Comparison of ENCODE assay signal across 9 mouse cellular contexts in genomic region chr19:32754188-32755000, GRCm38 (mm10). TPM values are rescaled to one million over a fixed set of nuclear protein-coding genes. Genes with fewer than 3 reads are reported as not detected.
DNase-seq lines count a peak whose midpoint lies in the region; ATAC-seq and TF ChIP-seq lines count a peak whose summit lies in the region.
"Had no signal": no experiment of that assay in that cellular context is flagged by ENCODE, and none has a peak within 500 bp of the region (broad histone marks: within the 10 kb centered on the region; RNA-seq: fewer than 3 reads in every experiment).

No protein-coding gene starts in this region.

- H3K4me3 ChIP-seq in embryonic facial prominence, embryonic 13.5 days: no peak overlapping the region
- H3K4me3 ChIP-seq in liver, postnatal 0 days (ENCODE audit: low read depth, low read length): no peak overlapping the region

- peak; percentile 16 for DNase-seq in CD4-positive, CD25-positive, alpha-beta regulatory T cell, adult 2 months (ENCODE audit: low read depth, low spot score)
- DNase-seq in A20 (ENCODE audit: low read depth, low spot score): peak; percentile 93
- DNase-seq in liver, postnatal 0 days: peak; percentile 39
- DNase-seq in thymus, postnatal 0 days (ENCODE audit: low spot score): peak; percentile 85
- no peak for DNase-seq in gastrocnemius, postnatal 25 days
- DNase-seq in right cerebral cortex, postnatal 36 days (ENCODE audit: low spot score in 2 of 2): no peak

- no peak overlapping the region for H3K27ac ChIP-seq in embryonic facial prominence, embryonic 13.5 days
- H3K27ac ChIP-seq in liver, postnatal 0 days (ENCODE audit: low read depth): peak overlapping the region; percentile 97

- peak overlapping the region; percentile 91 for H3K4me2 ChIP-seq in embryonic facial prominence, embryonic 13.5 days
- peak overlapping the region; percentile 100 for H3K4me2 ChIP-seq in liver, postnatal 0 days (ENCODE audit: low read depth, low read length)

- TF ChIP-seq EP300 in liver, postnatal 0 days (IDR thresholded peaks at IDR 0.05; ENCODE audit: low read depth): no peak

- H3K27me3 ChIP-seq in embryonic facial prominence, embryonic 13.5 days: peaks cover 23% of the 10 kb centered on the region
- no peaks in the 10 kb centered on the region for H3K27me3 ChIP-seq in liver, postnatal 0 days (ENCODE audit: insufficient read depth, low read length)

- no peak for ATAC-seq in CD4-positive, CD25-positive, alpha-beta regulatory T cell, adult 4 months
- no peak for ATAC-seq in embryonic facial prominence, embryonic 13.5 days (ENCODE audit: insufficient number of reproducible peaks, insufficient read depth, low FRiP score, low TSS enrichment, low read depth)
- ATAC-seq in liver, postnatal 0 days: no peak

- H3K9me3 ChIP-seq in embryonic facial prominence, embryonic 13.5 days: no peaks in the 10 kb centered on the region
- H3K9me3 ChIP-seq in liver, postnatal 0 days (ENCODE audit: low read length): no peaks in the 10 kb centered on the region
- H3K9me3 ChIP-seq: lung, embryonic 15.5 days had no signal

- H3K9ac ChIP-seq in embryonic facial prominence, embryonic 13.5 days: no peak overlapping the region
- no peak overlapping the region for H3K9ac ChIP-seq in liver, postnatal 0 days (replicated peaks)

- no peak for TF ChIP-seq CTCF in liver, postnatal 0 days (IDR thresholded peaks at IDR 0.05; ENCODE audit: low read depth)

- no peaks in the 10 kb centered on the region for H3K36me3 ChIP-seq in embryonic facial prominence, embryonic 13.5 days
- H3K36me3 ChIP-seq in liver, postnatal 0 days (replicated peaks; ENCODE audit: insufficient read depth, low read length): no peaks in the 10 kb centered on the region
- H3K36me3 ChIP-seq: lung, embryonic 15.5 days had no signal

- WGBS in embryonic facial prominence, embryonic 13.5 days: 15% methylated on average over 15 of the region's 15 CpGs
- WGBS in liver, postnatal 0 days (ENCODE audit: insufficient replicate concordance): 41% methylated on average over 15 of the region's 15 CpGs

- H3K4me1 ChIP-seq in embryonic facial prominence, embryonic 13.5 days: peaks cover 9% of the 10 kb centered on the region
- peaks cover 14% of the 10 kb centered on the region for H3K4me1 ChIP-seq in liver, postnatal 0 days (ENCODE audit: insufficient read depth)

RNA-seq across cellular contexts. Expression of gene Pten, which starts 2.9 kb away (rescaled TPM):
- polyA plus RNA-seq in CD4-positive, CD25-positive, alpha-beta regulatory T cell, adult 4 months (2017; shearing (Covaris generic)): 10 to 100 TPM; 12.8 to 17.3 TPM
- 12.9 and 14.7 TPM in 2 replicates for polyA plus RNA-seq in embryonic facial prominence, embryonic 13.5 days (2015; fragmentation: Nextera tagmentation; extraction: Ambion mirVana)
- 5.1 and 5.9 TPM in 2 replicates for polyA plus RNA-seq in liver, postnatal 0 days (2015; fragmentation: Nextera tagmentation; extraction: Ambion mirVana)
- 17.7 and 22.9 TPM in 2 replicates for polyA plus RNA-seq in thymus, postnatal 0 days (2015; fragmentation: Nextera tagmentation; extraction: Ambion mirVana)
- total RNA-seq in gastrocnemius, postnatal 25 days (2021): 10 to 100 TPM; 31.8 to 35.9 TPM

RNA-seq across cellular contexts. Expression of gene Atad1, which starts 14.8 kb away (rescaled TPM):
- 10 to 100 TPM; 85.5 to 94.9 TPM for polyA plus RNA-seq in CD4-positive, CD25-positive, alpha-beta regulatory T cell, adult 4 months (2017; shearing (Covaris generic))
- polyA plus RNA-seq in embryonic facial prominence, embryonic 13.5 days (2015; fragmentation: Nextera tagmentation; extraction: Ambion mirVana): 67.0 and 68.3 TPM in 2 replicates
- polyA plus RNA-seq in liver, postnatal 0 days (2015; fragmentation: Nextera tagmentation; extraction: Ambion mirVana): 25.9 and 26.0 TPM in 2 replicates
- 76.7 and 77.8 TPM in 2 replicates for polyA plus RNA-seq in thymus, postnatal 0 days (2015; fragmentation: Nextera tagmentation; extraction: Ambion mirVana)
- total RNA-seq in gastrocnemius, postnatal 25 days (2021): 10 to 100 TPM; 47.3 to 65.2 TPM

Comparison
In these comparisons a context has a peak if more than half of its experiments do, and no peak if none do; other contexts are left out.
1. DNase-seq: peak in CD4-positive, CD25-positive, alpha-beta regulatory T cell, adult 2 months (single experiment), A20 (single experiment), liver, postnatal 0 days (single experiment) and thymus, postnatal 0 days (single experiment); none in gastrocnemius, postnatal 25 days (single experiment) and right cerebral cortex, postnatal 36 days (0 of 2).